Mouse (Mus musculus) CH12.LX (cell line): ENCODE measurements around the gene Hscb. TPM values are rescaled to one million over a fixed set of nuclear protein-coding genes. Genes with fewer than 3 reads are reported as not detected.
"Not testable (repeated sequence)": the region's sequence is repeated elsewhere in the genome, so short reads cannot be mapped to it uniquely, and the experiment has no call there.

ENCODE experiments used
- DNase-seq: peaks from one replicate; pipeline ENCODE4 v3.0.0-alpha.2; 2013; ENCODE audit errors: extremely low read depth
- H3K27ac ChIP-seq: 2 replicates; pipeline ENCODE4 v1.5.1; 2012; ENCODE audit warnings: low read depth, mild to moderate bottlenecking, control low read depth, moderate library complexity; ENCODE audit not compliant: insufficient read depth
- H3K27me3 ChIP-seq: replicated peaks from 2 replicates; pipeline ENCODE3; 2012; ENCODE audit warnings: inconsistent platforms
- H3K36me3 ChIP-seq, 2 experiments: replicated peaks in 1 of 2; 2 replicates each; pipeline versions ENCODE3 to v1.6.1; 2012; ENCODE audit warnings: inconsistent platforms in 1 of 2, low read length in 1 of 2, mild to moderate bottlenecking in 1 of 2, mixed read lengths in 1 of 2, moderate library complexity in 1 of 2; ENCODE audit not compliant: control insufficient read depth in 1 of 2, insufficient read depth in 1 of 2
- H3K4me1 ChIP-seq, 2 experiments: 2 replicates each; pipeline ENCODE4 v1.6.1; 2012; ENCODE audit warnings: inconsistent platforms in 1 of 2, moderate library complexity in 1 of 2; ENCODE audit not compliant: insufficient read depth in 2 of 2, control insufficient read depth in 1 of 2
- H3K4me2 ChIP-seq: 2 replicates; pipeline ENCODE4 v1.6.1; 2012; ENCODE audit warnings: low read depth, mild to moderate bottlenecking, control low read depth; ENCODE audit not compliant: poor library complexity, insufficient read depth, severe bottlenecking
- H3K4me3 ChIP-seq, 3 experiments: fragments of 150-350 bp in 1 of 3; sonication (generic) in 1 of 3; replicated peaks in 1 of 3; 2 replicates each; pipeline versions ENCODE3 to v1.5.1; 2011 to 2012; ENCODE audit warnings: low read depth in 2 of 3, low read length in 2 of 3, mild to moderate bottlenecking in 2 of 3, moderate library complexity in 2 of 3, control low read depth in 1 of 3, improper control_type of control experiment in 1 of 3, inconsistent platforms in 1 of 3, mixed read lengths in 1 of 3; ENCODE audit not compliant: poor library complexity in 1 of 3
- H3K79me2 ChIP-seq: replicated peaks from 2 replicates; pipeline ENCODE4 v1.6.1; 2012; ENCODE audit warnings: mild to moderate bottlenecking, moderate library complexity; ENCODE audit not compliant: control insufficient read depth, poor library complexity, insufficient read depth, severe bottlenecking; ENCODE audit errors: extremely low read depth
- H3K9ac ChIP-seq: 2 replicates; pipeline ENCODE4 v1.6.1; 2012; ENCODE audit warnings: low read depth, mild to moderate bottlenecking, control low read depth, moderate library complexity; ENCODE audit not compliant: insufficient read depth
- H3K9me3 ChIP-seq: replicated peaks from 2 replicates; pipeline ENCODE3; 2012; ENCODE audit warnings: low read length, inconsistent platforms, mixed read lengths
- BHLHE40 ChIP-seq: IDR thresholded peaks from 2 replicates; pipeline ENCODE4 v1.6.1; 2011; ENCODE audit warnings: mild to moderate bottlenecking, low read depth, low read length, improper control_type of control experiment
- CTCF ChIP-seq, 2 experiments: IDR thresholded peaks in 1 of 2; conservative IDR thresholded peaks in 1 of 2; 2 replicates each; pipeline ENCODE4 v1.5.1; 2011 to 2012; ENCODE audit warnings: low read depth in 2 of 2, low read length in 2 of 2, improper control_type of control experiment in 1 of 2, inconsistent platforms in 1 of 2, mild to moderate bottlenecking in 1 of 2, moderate library complexity in 1 of 2
- ETS1 ChIP-seq: conservative IDR thresholded peaks from 2 replicates; pipeline ENCODE4 v1.6.1; 2012; ENCODE audit warnings: low read depth, mild to moderate bottlenecking, inconsistent platforms, low read length, improper control_type of control experiment, moderate library complexity
- RAD21 ChIP-seq: IDR thresholded peaks from 2 replicates; pipeline ENCODE4 v1.6.1; 2011; ENCODE audit warnings: low read depth, mild to moderate bottlenecking, low read length, improper control_type of control experiment, moderate library complexity
- SMC3 ChIP-seq: IDR thresholded peaks from 2 replicates; pipeline ENCODE4 v1.6.1; 2011; ENCODE audit warnings: low read depth, low read length, improper control_type of control experiment
- ZKSCAN1 ChIP-seq: IDR thresholded peaks from 2 replicates; pipeline ENCODE4 v1.6.1; 2012; ENCODE audit warnings: low read depth, inconsistent platforms, low read length, improper control_type of control experiment, borderline replicate concordance
- dilution Hi-C: fragments of 300-500 bp; cut with MboI; formaldehyde crosslinking; loops from 2 replicates; pipeline ENCODE4 v1.14.3; 2020; ENCODE audit warnings: low sequenced_read_pairs; ENCODE audit not compliant: extremely low pct_unique_long_range_greater_than_20kb, extremely low pct_ligation_motif_present
- in situ Hi-C: fragments of 300-500 bp; cut with MboI; formaldehyde crosslinking; loops from 3 replicates; pipeline ENCODE4 v1.14.3; 2019; ENCODE audit warnings: low sequenced_read_pairs, low pct_ligation_motif_present, low pct_unique_long_range_greater_than_20kb, mixed read lengths
- polyA plus RNA-seq: library from polyadenylated mRNA; unstranded; fragments of >175 nt; gene quantifications from 2 replicates; pipeline ENCODE4 v1.2.1, GENCODE M21; 2012; ENCODE audit warnings: low read depth; ENCODE audit not compliant: insufficient read length
- total RNA-seq, 2 experiments: library from RNA; depleted of rRNA; stranded (reverse); fragments of 300-350 nt in 1 of 2; fragments of >200 nt in 1 of 2; gene quantifications; 2 replicates each; pipeline ENCODE4 v1.2.3; 2012 to 2014

Hscb gene
- total and polyA plus RNA-seq, 3 experiments: 28.2 to 64.0 (median 59.5) TPM

DNA sequence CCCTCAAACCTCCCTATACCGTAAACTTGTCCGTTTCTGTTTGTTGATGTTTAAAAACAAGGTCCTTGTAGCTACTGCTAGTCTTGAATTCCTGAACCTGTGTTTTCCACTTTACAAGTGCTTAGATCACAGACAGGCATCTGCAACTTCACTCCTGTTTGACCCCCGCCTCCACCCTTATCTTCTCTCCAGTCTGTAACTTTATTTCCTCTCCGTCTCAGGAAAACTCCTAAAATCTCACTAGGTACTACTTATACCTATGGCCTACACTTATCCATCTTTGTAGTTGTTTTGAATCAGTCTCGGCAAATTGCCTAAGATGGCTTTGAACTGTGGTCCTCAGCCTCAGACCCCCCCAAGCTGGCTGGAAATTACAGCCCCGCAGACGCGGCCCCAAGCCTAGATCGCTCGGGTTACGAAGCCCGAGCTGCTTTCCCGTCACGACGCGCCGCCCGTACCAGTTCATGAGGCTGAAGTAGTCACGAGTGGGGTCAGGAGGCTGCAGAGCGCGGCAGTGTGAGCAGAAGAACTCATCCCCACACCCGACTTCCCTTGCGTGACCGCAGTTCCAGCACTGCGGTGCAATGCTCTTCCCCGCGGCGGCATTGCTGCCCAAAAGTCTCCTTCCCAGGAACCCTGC lies 419 bp downstream of the Hscb start:
- Histone ChIP-seq H3K27ac (0 out of 2 replicates have a peak overlapping the region, but pooled peaks have one; percentile 20), H3K9me3 (no peaks in the 10 kb centered on the region), H3K79me2 (peaks cover 8% of the 10 kb centered on the region), H3K4me1 (peaks cover 4 to 28% of the 10 kb centered on the region in 2 experiments), H3K4me3 (peak overlapping the region; percentile 82 to 92 (median 90)), H3K36me3 (peaks cover 9 to 47% of the 10 kb centered on the region in 2 experiments), H3K9ac (peak overlapping the region; percentile 83), H3K27me3 (no peaks in the 10 kb centered on the region), H3K4me2 (peak overlapping the region; percentile 97)
- TF ChIP-seq ZKSCAN1: no peak
- TF ChIP-seq BHLHE40: peak; percentile 48; the same call in 1 of the 2 replicates
- DNase-seq: peak; percentile 5
- in situ Hi-C loops (no loop called here), dilution Hi-C loops (no loop called here)

DNA sequence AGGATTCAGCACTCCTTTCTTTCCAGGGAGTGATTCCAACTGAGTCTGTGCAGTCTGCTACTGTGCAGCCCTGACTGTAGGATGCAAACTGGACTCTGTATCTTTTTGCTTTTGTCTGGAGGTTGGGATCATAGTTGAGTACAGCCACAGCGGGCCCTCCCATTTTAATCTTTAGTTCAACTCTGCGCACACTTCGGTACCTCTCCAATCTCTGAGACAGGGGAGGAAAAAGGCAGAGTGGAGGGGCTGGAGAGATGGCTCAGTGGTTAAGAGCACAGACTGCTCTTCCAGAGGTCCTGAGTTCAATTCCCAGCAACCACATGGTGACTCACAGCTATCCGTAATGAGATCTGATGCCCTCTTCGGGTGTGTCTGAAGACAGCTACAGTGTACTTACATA lies 1.6 kb downstream of the Hscb start:
- dilution Hi-C loops, H3K27me3 ChIP-seq, H3K4me2 ChIP-seq, in situ Hi-C loops, H3K27ac ChIP-seq, H3K9me3 ChIP-seq, DNase-seq, H3K4me3 ChIP-seq, H3K79me2 ChIP-seq: not testable (repeated sequence)
- H3K36me3 ChIP-seq: peaks cover 10 to 52% of the 10 kb centered on the region in 2 experiments
- peaks cover 4 to 27% of the 10 kb centered on the region in 2 experiments for H3K4me1 ChIP-seq
- H3K9ac ChIP-seq: 0 out of 2 replicates have a peak overlapping the region, but pooled peaks have one; percentile 83

GRCm38 (mm10) chr5:110835959-110836358 lies 3.6 kb downstream of the Hscb start:
- no peak overlapping the region for H3K4me3 ChIP-seq
- dilution Hi-C loops: no loop called here
- TF ChIP-seq RAD21: peak; percentile 35
- peak; percentile 29 for TF ChIP-seq SMC3
- peak in 1 of 2 experiments; percentile 43; a peak in 2 of 4 replicates for TF ChIP-seq CTCF (conservative IDR thresholded peaks at IDR 0.05 in 1 of 2, IDR thresholded peaks at IDR 0.05 in 1 of 2; ENCODE audit: low read depth in 2 of 2, low read length in 2 of 2)
- no peak for TF ChIP-seq ETS1
- TF ChIP-seq, all 38 proteins: peak for 3
- Histone ChIP-seq H3K27ac (no peak overlapping the region), H3K27me3 (no peaks in the 10 kb centered on the region), H3K4me1 (peaks cover under 1 to 10% of the 10 kb centered on the region in 2 experiments; a peak in 3 of 4 replicates), H3K4me2 (no peak overlapping the region), H3K9ac (no peak overlapping the region), H3K9me3 (no peaks in the 10 kb centered on the region), H3K79me2 (peaks cover 8% of the 10 kb centered on the region), H3K36me3 (peaks cover 13 to 51% of the 10 kb centered on the region in 2 experiments)
- in situ Hi-C loops: no loop called here
- no peak for DNase-seq
